Mouse (Mus musculus): ENCODE data around the gene Pacsin2. TPM values are rescaled to one million over a fixed set of nuclear protein-coding genes. Genes with fewer than 3 reads are reported as not detected.
"Not testable (repeated sequence)": the region's sequence is repeated elsewhere in the genome, so short reads cannot be mapped to it uniquely, and the experiment has no call there.

The Pacsin2 gene
- total RNA-seq, 4 experiments from 2014 or later: 209 to 267 (median 247) TPM

DNA sequence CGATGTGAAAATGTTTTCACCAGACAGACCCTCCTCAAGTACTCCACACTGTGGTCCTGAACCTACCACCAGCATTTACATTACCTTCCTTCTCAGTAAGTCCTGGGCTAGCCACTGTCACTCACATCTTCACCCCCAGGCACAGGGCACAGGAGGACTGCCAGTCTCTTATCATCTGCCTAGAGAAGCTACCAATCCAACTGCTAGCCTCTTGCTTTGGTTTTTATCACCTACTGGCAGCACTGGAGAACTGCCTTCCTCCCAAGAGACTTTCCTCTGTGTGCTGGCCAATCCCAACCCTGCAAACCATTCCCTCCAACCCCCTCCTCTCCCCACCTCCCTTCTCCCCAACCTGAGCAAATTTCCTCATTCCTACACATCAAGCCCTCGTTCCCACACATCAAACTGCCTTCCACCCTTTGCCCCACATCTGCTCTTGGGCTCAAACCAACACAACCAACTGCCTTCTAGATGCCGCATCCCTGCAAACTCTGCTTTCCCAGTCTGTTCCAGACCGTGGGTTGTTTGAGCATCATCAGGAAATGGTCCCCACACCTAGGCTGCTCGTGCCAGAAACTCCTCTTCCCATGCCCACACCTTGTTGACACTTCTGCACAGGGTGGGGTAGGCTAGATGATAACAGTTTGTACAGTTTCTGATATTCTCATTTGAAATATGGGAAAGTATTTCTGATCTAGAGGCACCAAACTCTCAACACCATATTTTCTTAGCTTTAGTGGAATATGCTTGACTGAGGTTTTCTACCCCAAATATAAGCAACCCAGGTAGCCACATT, 40.6 kb downstream of the Pacsin2 start:
- DNase-seq (ENCODE audit: low spot score): no peak

DNA sequence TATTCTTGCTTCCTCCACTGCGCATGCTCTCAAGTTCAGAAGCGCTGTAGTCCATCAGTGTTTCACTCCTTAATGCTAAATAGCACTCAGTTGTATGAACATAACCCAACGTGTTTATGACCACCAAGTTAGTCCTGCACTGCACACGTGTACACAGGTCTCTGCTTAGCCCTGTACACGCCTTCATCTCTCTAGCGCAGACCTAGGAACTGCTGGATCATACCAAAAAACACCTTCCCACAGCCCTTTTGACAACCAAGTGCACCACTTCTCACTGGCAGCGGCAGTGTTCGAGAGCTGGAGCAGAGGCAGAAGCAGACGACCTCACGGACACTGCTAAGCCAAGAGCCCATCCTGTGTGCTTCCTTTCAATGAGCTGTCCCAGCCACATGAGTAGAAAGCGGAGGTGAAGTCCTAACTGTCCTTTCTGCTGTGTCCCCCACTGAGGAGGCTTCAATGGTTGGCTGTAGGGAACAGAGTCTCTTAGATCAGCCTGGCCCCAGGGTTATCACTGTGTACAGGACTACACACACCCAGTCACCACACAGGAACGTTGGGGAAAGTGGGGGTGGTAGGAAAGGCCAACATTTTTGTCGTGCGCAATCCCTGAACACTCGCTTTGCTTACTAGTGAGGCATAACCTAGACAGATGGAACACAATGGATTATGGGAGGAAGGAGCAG, 42.0 kb downstream of the Pacsin2 start:
- no peak for DNase-seq (ENCODE audit: low spot score)

DNA sequence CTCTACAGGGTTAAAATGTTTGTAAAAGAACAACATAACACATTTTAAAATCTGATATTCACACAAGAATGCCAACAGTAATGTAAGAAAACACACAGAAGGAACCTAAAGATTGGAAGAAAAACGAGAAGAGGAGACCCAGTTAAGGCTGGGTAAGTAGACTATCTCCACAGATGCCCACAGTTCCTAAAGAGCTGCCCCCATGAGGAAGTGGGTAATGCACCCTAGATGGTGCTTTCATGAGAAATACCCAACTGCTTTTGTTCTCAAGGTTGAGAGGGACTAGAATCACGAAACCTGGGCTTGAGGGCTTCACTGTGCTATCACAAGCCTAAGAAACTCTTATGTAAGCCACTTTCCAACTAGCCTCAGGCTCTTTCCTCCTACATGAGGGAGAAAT, 44.8 kb downstream of the Pacsin2 start:
- DNase-seq (ENCODE audit: low spot score): no peak

DNA sequence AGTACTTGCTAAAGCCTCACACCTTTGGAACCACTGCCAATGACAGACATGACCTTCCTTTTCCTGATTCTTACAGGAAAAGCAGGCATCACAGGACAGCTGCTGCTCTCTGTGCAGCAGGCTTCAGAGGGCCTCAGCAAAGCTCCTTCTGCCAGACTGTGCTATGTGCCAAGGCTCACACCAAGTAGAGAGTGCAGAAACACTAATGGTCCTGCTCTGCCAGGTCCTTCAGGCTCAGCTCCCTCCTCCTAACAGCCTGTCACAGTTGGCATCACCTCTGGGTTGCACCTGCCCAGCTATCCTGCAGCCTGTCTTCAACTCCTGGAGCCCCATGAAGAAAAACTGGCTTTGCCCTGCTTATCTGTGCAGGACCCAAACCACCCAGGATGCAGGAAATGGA, 45.7 kb downstream of the Pacsin2 start:
- DNase-seq (ENCODE audit: low spot score): no peak

DNA sequence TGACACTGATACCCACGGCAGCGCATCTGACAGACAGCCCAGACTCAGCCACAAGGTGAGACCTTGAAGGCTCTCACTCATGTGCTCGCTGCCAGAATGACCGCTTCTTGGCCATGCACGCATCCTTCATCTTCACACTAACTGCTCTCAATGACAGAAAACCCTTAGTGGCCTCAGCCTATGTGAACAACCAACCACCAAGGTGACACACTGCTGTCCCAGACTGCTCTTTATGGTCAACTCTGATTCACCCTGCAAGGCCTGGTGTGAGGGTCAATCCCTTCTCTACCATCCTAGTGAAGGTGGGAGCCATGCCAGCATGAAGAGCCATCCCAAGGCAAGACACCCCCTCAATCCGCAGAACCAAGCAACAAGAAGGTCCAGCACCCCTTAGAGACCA, 46.5 kb downstream of the Pacsin2 start:
- DNase-seq (ENCODE audit: low spot score): no peak

DNA sequence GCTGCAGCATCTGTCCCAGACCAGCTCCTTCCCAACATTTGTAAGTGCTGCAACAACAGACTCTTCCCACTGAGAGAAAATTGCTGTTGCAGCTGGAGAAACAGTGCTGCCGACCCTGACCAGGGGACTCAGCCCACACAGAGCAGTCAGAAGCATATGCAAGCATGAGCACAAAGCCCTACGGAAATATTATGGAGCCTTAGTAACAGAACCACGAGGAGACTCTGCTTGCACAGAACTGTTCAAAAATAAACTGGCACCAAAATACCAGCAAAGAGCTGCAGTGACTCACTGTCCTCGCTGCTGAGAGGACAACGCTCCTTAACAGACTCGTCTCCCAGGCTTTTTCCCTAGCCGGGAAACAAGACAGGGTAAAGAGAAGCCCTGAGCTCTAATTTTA, 47.0 kb downstream of the Pacsin2 start:
- no peak for DNase-seq (ENCODE audit: low spot score)

DNA sequence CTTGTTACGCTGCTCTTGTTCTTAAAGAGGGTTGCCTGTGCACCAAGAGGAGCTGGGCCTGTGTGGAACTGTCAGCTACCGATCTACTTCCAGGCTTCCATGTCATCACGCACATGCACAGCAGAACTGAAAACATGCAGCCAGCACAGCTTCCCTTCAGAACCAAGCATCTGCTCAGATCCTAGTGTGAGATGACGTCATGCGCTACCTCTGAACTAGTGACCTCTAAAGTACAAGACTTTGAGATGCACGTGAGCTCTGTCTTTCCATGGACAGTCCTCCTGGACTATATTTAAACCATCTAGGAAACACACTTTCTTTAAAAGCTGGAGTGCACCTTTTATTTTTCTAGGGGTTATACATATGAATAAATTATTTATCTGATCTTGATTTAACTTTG, 49.0 kb downstream of the Pacsin2 start:
- DNase-seq (ENCODE audit: low spot score): no peak

DNA sequence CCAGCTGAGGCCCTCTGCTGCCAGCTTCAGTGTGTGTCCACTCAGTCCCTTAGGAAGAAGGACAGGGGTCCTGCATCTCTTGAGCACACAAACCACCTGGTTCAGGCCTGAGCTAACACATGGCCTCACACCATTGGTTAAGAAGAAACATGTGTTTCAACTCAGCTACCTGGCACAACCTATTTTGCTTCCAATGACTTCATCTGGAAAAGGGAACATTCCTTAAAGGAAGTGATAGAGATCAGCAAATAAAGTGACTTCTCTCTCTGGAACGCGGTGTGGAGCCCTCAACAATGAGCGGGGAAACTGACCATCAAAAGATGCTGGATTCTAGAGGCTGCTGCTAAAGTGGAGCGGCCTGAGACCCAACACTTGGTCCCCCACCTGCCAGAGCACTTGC, 52.8 kb downstream of the Pacsin2 start:
- no peak for DNase-seq (ENCODE audit: low spot score)

DNA sequence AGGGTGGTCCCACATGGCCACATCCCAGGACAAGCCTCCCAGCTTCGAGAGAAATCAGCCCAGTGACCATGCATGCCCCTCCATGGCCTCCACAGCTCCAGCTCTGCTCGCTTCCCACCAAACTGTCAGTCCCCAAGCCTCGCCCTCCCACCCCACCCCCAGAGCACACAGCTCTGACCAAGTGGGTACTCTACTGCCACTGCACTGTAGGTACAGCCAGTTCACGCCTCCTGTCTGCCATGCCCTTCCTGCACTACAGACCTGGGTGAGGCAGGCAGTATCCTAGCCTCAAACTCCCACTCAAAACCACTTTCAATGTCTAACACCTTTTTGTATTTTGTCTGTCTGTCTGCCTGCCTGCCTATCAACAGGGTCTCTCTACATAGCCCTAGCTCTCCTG, 53.7 kb downstream of the Pacsin2 start:
- DNase-seq (ENCODE audit: low spot score): no peak

DNA sequence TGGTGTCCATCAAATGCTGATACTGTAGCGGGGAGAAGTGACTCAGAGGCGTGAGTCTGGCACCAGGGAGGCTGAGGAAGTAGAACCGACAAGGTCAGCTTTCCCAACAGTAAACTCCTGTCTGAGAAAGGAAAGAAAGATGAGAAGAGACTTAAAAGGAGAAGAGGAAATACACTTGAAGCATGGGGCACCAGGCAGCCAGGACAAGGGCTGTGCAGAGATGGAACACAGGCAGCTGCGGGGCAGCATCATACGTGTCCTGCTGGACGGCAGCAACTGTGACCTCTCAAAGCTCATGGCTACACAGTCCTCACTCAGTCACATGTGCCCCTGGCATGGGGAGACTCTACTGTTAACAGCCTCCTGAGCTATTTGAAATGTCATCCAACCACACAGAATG, 54.1 kb downstream of the Pacsin2 start:
- DNase-seq (ENCODE audit: low spot score): no peak

DNA sequence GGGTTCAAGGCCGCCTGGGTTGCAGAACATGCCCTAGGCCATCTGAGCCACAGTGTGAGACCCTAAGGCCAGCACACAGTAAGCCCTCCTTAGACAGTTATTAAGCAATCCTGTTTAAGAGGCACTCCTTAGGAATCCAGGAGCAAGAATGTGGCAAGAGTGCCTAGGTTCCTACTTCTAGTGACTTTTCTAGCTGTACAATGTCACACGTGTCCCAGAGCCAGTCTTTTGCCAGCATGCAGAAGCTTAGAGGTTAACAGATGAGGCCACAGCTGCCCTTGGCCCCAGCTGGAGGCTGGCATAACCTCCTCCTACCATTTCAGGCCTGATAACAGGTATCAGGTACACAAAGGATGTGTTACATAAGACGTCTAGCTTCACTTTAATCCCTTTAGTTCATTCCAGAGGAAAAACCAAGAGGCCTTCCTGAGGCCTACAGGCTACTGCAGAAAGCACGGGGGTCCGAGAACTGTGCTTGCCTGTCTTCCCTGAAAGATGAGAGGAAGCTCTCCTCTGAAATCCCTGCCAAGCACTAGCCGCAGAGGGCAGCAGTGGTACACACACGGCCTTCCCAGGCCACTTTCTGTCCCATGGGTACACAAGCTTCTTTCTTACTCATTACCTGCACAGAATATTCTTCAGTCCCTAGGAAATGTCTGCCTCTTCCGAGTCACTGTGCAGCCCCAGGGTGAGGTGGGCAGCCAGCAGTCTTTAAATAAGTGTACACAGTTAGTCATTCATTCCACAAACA, 55.5 kb downstream of the Pacsin2 start:
- no peak for DNase-seq (ENCODE audit: low spot score)

DNA sequence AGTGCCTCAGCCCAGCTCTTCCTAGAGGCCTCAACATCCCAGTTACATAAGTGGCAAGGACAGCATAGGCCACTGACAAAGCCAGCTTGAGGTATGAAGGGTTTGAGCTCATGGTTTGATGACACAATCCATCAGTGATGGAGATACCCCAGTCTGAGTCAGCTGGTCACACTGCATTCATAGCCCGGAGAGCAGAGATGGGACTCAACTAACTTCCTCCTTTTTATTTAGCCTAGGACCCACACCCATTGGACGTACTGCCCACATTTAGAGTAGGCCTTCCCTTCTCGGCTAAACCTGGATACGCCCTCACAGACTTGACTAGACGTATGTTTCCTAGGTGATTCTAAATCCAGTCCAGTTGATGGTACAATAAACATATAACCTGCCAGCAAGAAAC, 56.2 kb downstream of the Pacsin2 start:
- DNase-seq (ENCODE audit: low spot score): no peak

DNA sequence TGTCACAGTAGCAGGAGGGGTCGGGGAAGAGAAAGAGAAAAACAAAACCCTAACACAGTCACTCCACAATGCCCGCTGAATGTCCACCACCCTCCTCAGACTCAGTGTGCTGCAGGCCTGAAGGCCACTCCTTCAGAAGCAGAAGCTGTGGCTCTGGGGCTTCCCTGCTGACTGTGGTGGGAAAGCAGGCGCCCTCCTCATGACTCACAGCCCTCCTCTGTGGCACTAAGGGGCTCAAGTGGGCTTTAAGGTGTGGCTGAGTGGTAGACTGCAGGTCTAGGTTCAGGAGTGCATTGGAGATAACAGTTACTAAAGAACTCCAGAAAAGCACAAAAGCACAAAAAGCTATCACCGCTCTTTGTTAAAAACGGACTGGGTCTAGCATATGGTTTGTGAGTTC, 56.9 kb downstream of the Pacsin2 start:
- no peak for DNase-seq (ENCODE audit: low spot score)

DNA sequence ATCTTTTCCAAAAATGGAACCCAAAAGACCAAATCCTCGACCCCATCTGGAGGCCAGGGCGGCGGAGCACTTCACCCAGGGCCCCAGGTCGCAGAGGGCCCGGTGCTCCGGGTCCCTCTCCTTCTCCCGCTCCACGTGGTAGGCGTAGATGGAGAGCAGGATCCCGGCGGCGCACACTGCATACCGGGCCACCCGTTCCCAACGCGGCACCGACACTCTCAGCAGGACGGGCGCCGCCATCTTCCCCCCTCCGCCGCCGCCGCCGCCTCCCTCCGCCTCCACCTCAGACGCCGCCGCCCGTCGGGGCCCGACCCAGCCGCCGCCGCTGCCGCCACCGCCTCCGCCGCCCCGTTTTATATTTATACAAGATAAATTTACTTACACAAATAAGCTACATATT, 58.5 kb downstream of the Pacsin2 start:
- DNase-seq (ENCODE audit: low spot score): not testable (repeated sequence)

DNA sequence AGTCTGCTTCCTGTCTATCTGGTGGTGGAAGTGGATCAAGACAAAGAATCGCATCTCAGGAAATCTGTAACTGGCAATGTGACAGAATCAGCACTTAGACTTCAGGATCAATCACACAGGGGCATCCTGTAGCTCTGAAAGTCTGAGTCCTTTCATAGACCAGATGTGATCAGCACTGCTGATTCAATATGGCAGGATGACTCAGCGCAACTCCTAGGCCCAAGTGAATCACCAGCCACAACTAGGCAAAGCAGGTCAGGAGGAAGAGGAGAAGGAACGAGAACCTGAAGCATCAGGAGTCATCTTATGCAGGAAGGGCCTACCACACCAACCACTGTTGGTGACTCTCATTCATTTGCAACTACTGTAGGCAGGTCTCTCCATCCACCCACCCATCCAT, 60.4 kb downstream of the Pacsin2 start:
- no peak for DNase-seq (ENCODE audit: low spot score)

DNA sequence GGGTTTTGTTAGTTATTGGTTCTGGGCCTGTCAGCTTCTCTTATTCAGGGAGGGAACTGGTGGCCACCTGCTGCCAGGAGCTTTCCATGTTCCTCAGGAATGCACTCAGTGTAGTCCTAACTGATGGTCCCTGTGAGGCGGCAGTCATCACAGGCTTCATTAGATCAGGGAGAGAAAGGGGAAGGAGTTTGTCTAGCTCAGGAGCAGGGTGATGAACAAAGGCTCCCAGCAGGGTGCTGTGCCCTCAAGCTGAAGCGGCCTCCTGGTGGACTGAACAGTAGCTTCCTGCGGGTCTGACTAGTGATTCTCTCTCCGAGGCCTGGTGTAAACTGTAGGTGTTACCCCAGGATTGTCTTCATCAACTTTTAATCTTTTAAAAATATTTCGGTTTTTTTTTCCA, 61.4 kb downstream of the Pacsin2 start:
- no peak for DNase-seq (ENCODE audit: low spot score)

DNA sequence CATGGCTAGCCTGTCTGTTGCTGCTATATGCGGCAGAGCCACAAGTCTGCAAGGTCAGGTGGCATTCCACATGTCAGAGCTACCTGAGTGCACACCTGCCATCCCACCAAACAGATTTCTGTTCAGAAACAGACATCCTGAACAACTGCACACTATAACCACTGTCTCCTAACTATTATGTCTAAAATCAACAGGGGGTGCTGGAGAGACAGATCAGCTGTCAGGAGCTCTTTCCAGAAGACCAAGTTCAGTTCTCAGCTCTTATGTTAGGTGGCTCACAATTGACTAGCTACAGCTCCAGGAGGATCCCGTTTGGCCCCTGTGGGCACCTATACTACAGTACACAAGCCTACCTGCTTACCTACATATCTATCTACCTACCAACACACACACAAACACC, 71.7 kb downstream of the Pacsin2 start:
- DNase-seq (ENCODE audit: low spot score): no peak

DNA sequence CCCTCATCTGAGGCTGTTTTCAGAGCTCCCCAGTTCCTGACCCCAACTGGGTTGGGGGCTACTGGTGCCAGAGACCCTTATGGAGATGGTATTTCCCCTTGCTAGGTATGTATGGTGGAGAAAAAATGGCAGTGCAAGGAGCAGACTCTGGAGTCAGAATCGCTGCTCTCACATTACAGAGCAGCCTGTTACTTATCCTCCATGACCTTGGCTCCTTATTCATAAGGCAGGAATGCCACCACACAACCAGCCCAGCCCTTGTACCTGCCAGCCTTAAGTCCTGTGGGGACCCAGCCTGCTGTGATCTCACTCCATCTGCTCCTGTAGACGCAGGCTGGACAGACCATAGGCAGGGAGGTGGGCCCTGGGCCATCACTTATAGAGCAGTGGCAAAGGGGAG, 76.5 kb downstream of the Pacsin2 start:
- no peak for DNase-seq (ENCODE audit: low spot score)

DNA sequence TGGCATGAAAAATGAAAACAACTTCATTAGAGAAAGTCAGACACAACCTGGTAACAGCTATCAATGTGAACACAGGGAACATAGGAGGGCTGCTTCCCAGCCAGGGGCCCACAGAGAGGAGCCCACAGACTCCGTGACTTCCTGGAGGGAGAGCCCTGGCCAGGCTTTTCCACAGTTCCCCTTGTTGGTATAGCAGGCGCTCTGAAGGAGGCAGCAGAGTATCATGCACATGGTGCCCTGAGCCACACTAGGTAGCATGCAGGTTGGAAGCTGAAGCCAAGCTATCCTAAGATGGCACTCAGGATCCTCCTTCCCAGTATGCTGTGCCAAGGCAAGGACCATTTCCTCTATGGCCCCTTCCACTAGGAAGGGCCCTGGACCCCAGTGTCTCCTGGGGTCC, 80.8 kb downstream of the Pacsin2 start:
- DNase-seq (ENCODE audit: low spot score): no peak

DNA sequence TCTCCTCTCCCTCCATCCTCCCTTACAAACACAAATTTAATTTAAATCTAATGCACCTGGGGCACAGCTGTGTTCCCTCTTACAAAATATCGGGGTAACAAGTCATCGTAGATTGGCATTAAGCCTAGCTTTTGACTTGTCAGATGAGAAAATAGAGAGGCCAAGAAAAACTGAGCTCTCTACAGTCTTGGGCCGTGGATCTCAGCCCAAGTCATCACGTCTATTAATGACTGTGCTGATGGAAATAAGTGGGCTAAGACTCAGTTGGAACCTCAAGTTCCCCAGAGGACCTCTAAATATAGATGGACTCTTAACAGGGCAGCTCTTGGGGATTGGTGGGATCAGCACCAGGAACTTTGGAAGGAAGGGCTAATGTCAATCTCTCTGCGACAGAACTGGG, 81.3 kb downstream of the Pacsin2 start:
- DNase-seq (ENCODE audit: low spot score): peak; percentile 47

DNA sequence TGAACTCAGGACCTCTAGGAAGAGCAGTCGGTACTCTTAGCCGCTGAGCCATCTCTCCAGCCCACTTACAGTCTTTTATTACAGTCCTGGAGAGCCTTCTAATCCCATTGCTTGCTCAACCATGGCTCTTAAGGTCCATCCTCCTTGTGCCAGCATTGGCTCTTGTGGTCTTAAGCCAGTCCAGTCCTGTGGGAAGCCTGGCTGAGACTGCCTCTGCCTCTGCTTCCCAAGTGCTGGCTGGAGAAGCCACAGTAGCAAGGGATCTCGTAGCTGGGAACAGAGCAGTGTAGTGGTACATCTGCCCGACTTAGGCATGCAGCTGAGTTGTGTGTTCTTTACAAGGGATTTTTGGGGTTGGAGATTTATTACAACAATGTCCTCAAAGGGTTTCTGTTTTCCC, 81.9 kb downstream of the Pacsin2 start:
- DNase-seq (ENCODE audit: low spot score): no peak

DNA sequence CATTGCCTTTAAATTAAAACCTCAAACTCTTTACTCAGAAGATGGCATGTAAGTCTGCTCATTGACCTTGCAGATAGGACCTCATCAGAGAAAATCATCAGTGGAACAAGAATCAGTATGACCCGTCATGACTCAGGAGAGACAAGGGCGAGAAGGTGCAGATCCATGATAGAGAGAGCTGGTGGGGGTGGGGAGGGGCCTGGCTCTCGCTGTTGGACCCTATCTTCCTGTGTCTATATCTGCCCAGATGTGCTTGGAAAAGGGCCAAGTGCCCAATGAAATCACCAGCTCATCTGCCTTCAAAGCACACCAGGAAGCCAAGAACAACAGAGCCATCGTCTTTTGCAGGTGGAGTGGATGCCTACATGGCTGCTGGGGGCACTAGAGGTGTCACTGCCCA, 87.3 kb downstream of the Pacsin2 start:
- DNase-seq (ENCODE audit: low spot score): no peak

DNA sequence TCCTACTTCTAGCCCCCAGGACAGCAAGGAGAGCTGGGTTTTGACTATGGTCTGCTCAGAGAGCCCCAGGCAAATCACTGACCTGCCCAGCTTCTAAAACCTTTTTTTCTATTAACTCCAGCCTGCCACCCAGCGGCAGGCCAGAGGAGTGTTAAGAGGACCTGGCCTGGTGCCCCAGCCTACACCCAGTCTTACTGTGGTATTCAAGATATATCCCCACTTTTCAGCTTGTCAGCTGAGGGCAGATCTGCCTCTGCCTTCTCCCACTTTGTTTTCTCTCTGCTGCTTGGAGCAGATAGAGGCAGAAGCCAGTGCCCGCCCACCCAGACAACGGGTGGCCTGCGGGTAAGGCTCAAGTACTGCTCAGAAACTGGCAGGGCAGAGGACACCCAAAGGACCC, 89.3 kb downstream of the Pacsin2 start:
- peak; percentile 64 for DNase-seq (ENCODE audit: low spot score)
